Mouse (Mus musculus) CH12.LX (cell line): ENCODE measurements at regions not wholly inside any gene's neighbourhood (a gene's known extent, or its start where the extent isn't known, plus 50 kb on each side); places are given as distances from the start of the nearest gene placed in this dataset.

ENCODE experiments used
- DNase-seq: peaks from one replicate; pipeline ENCODE4 v3.0.0-alpha.2; 2013; ENCODE audit errors: extremely low read depth
- H3K27ac ChIP-seq: 2 replicates; pipeline ENCODE4 v1.5.1; 2012; ENCODE audit warnings: low read depth, mild to moderate bottlenecking, control low read depth, moderate library complexity; ENCODE audit not compliant: insufficient read depth
- H3K27me3 ChIP-seq: replicated peaks from 2 replicates; pipeline ENCODE3; 2012; ENCODE audit warnings: inconsistent platforms
- H3K36me3 ChIP-seq, 2 experiments: replicated peaks in 1 of 2; 2 replicates each; pipeline versions ENCODE3 to v1.6.1; 2012; ENCODE audit warnings: inconsistent platforms in 1 of 2, low read length in 1 of 2, mild to moderate bottlenecking in 1 of 2, mixed read lengths in 1 of 2, moderate library complexity in 1 of 2; ENCODE audit not compliant: control insufficient read depth in 1 of 2, insufficient read depth in 1 of 2
- H3K4me1 ChIP-seq, 2 experiments: 2 replicates each; pipeline ENCODE4 v1.6.1; 2012; ENCODE audit warnings: inconsistent platforms in 1 of 2, moderate library complexity in 1 of 2; ENCODE audit not compliant: insufficient read depth in 2 of 2, control insufficient read depth in 1 of 2
- H3K4me2 ChIP-seq: 2 replicates; pipeline ENCODE4 v1.6.1; 2012; ENCODE audit warnings: low read depth, mild to moderate bottlenecking, control low read depth; ENCODE audit not compliant: poor library complexity, insufficient read depth, severe bottlenecking
- H3K4me3 ChIP-seq, 3 experiments: fragments of 150-350 bp in 1 of 3; sonication (generic) in 1 of 3; replicated peaks in 1 of 3; 2 replicates each; pipeline versions ENCODE3 to v1.5.1; 2011 to 2012; ENCODE audit warnings: low read depth in 2 of 3, low read length in 2 of 3, mild to moderate bottlenecking in 2 of 3, moderate library complexity in 2 of 3, control low read depth in 1 of 3, improper control_type of control experiment in 1 of 3, inconsistent platforms in 1 of 3, mixed read lengths in 1 of 3; ENCODE audit not compliant: poor library complexity in 1 of 3
- H3K79me2 ChIP-seq: replicated peaks from 2 replicates; pipeline ENCODE4 v1.6.1; 2012; ENCODE audit warnings: mild to moderate bottlenecking, moderate library complexity; ENCODE audit not compliant: control insufficient read depth, poor library complexity, insufficient read depth, severe bottlenecking; ENCODE audit errors: extremely low read depth
- H3K9ac ChIP-seq: 2 replicates; pipeline ENCODE4 v1.6.1; 2012; ENCODE audit warnings: low read depth, mild to moderate bottlenecking, control low read depth, moderate library complexity; ENCODE audit not compliant: insufficient read depth
- H3K9me3 ChIP-seq: replicated peaks from 2 replicates; pipeline ENCODE3; 2012; ENCODE audit warnings: low read length, inconsistent platforms, mixed read lengths
- BHLHE40 ChIP-seq: IDR thresholded peaks from 2 replicates; pipeline ENCODE4 v1.6.1; 2011; ENCODE audit warnings: mild to moderate bottlenecking, low read depth, low read length, improper control_type of control experiment
- CHD1 ChIP-seq: IDR thresholded peaks from 2 replicates; pipeline ENCODE4 v1.6.1; 2012; ENCODE audit warnings: low read depth, low read length, improper control_type of control experiment, inconsistent platforms
- CTCF ChIP-seq, 2 experiments: IDR thresholded peaks in 1 of 2; conservative IDR thresholded peaks in 1 of 2; 2 replicates each; pipeline ENCODE4 v1.5.1; 2011 to 2012; ENCODE audit warnings: low read depth in 2 of 2, low read length in 2 of 2, improper control_type of control experiment in 1 of 2, inconsistent platforms in 1 of 2, mild to moderate bottlenecking in 1 of 2, moderate library complexity in 1 of 2
- ELF1 ChIP-seq: IDR thresholded peaks from 2 replicates; pipeline ENCODE4 v1.6.1; 2014; ENCODE audit warnings: low read depth, mild to moderate bottlenecking, inconsistent platforms, low read length, improper control_type of control experiment
- EP300 ChIP-seq: IDR thresholded peaks from 2 replicates; pipeline ENCODE4 v1.6.1; 2011; ENCODE audit warnings: low read length, improper control_type of control experiment
- HCFC1 ChIP-seq: IDR thresholded peaks from 2 replicates; pipeline ENCODE4 v1.6.1; 2012; ENCODE audit warnings: low read depth, mild to moderate bottlenecking, inconsistent platforms, low read length, improper control_type of control experiment
- IRF4 ChIP-seq: IDR thresholded peaks from 2 replicates; pipeline ENCODE4 v1.6.1; 2014; ENCODE audit warnings: low read depth, mild to moderate bottlenecking, inconsistent platforms, low read length, improper control_type of control experiment
- JUND ChIP-seq: conservative IDR thresholded peaks from 2 replicates; pipeline ENCODE4 v1.6.1; 2011; ENCODE audit warnings: low read depth, low read length, improper control_type of control experiment
- KAT2A ChIP-seq: IDR thresholded peaks from 2 replicates; pipeline ENCODE4 v1.6.1; 2012; ENCODE audit warnings: low read length, improper control_type of control experiment, inconsistent platforms; ENCODE audit not compliant: insufficient replicate concordance
- MAX ChIP-seq: IDR thresholded peaks from 2 replicates; pipeline ENCODE4 v1.6.1; 2011; ENCODE audit warnings: low read length, improper control_type of control experiment
- MAZ ChIP-seq: IDR thresholded peaks from 2 replicates; pipeline ENCODE4 v1.6.1; 2012; ENCODE audit warnings: low read depth, mild to moderate bottlenecking, inconsistent platforms, low read length, improper control_type of control experiment, moderate library complexity
- MXI1 ChIP-seq: IDR thresholded peaks from 2 replicates; pipeline ENCODE4 v1.6.1; 2011; ENCODE audit warnings: mild to moderate bottlenecking, low read depth, low read length, improper control_type of control experiment
- MYC ChIP-seq: IDR thresholded peaks from 2 replicates; pipeline ENCODE4 v1.6.1; 2011; ENCODE audit warnings: low read depth, mild to moderate bottlenecking, improper control_type of control experiment, low read length
- NELFE ChIP-seq: IDR thresholded peaks from 2 replicates; pipeline ENCODE4 v1.6.1; 2011; ENCODE audit warnings: low read depth, low read length, improper control_type of control experiment
- NRF1 ChIP-seq: IDR thresholded peaks from 2 replicates; pipeline ENCODE4 v1.6.1; 2014; ENCODE audit warnings: low read depth, mild to moderate bottlenecking, inconsistent platforms, low read length, improper control_type of control experiment, moderate library complexity
- PAX5 ChIP-seq: IDR thresholded peaks from 2 replicates; pipeline ENCODE4 v1.6.1; 2012; ENCODE audit warnings: low read length, inconsistent platforms, mixed read lengths
- POLR2A ChIP-seq: IDR thresholded peaks from 2 replicates; pipeline ENCODE4 v1.6.1; 2011; ENCODE audit warnings: low read depth, mild to moderate bottlenecking, improper control_type of control experiment, low read length
- POLR2AphosphoS2 ChIP-seq: IDR thresholded peaks from 2 replicates; pipeline ENCODE4 v1.6.1; 2011; ENCODE audit warnings: low read depth, low read length, improper control_type of control experiment
- RAD21 ChIP-seq: IDR thresholded peaks from 2 replicates; pipeline ENCODE4 v1.6.1; 2011; ENCODE audit warnings: low read depth, mild to moderate bottlenecking, low read length, improper control_type of control experiment, moderate library complexity
- SIN3A ChIP-seq: IDR thresholded peaks from 2 replicates; pipeline ENCODE4 v1.6.1; 2012; ENCODE audit warnings: low read length, improper control_type of control experiment, inconsistent platforms
- SMC3 ChIP-seq: IDR thresholded peaks from 2 replicates; pipeline ENCODE4 v1.6.1; 2011; ENCODE audit warnings: low read depth, low read length, improper control_type of control experiment
- TBP ChIP-seq: conservative IDR thresholded peaks from 2 replicates; pipeline ENCODE4 v1.6.1; 2011; ENCODE audit warnings: low read depth, low read length, improper control_type of control experiment
- UBTF ChIP-seq: IDR thresholded peaks from 2 replicates; pipeline ENCODE4 v1.6.1; 2012; ENCODE audit warnings: low read depth, mild to moderate bottlenecking, inconsistent platforms, low read length, improper control_type of control experiment, moderate library complexity
- USF1 ChIP-seq: IDR thresholded peaks from 2 replicates; pipeline ENCODE4 v1.6.1; 2014; ENCODE audit warnings: low read depth, mild to moderate bottlenecking, inconsistent platforms, low read length, improper control_type of control experiment
- USF2 ChIP-seq: conservative IDR thresholded peaks from 2 replicates; pipeline ENCODE4 v1.6.1; 2011; ENCODE audit warnings: low read depth, low read length, improper control_type of control experiment
- ZC3H11A ChIP-seq: IDR thresholded peaks from 2 replicates; pipeline ENCODE4 v1.6.1; 2012; ENCODE audit warnings: low read depth, mild to moderate bottlenecking, inconsistent platforms, low read length, improper control_type of control experiment
- ZKSCAN1 ChIP-seq: IDR thresholded peaks from 2 replicates; pipeline ENCODE4 v1.6.1; 2012; ENCODE audit warnings: low read depth, inconsistent platforms, low read length, improper control_type of control experiment, borderline replicate concordance
- ZMIZ1 ChIP-seq: IDR thresholded peaks from 2 replicates; pipeline ENCODE4 v1.6.1; 2012; ENCODE audit warnings: low read depth, mild to moderate bottlenecking, inconsistent platforms, low read length, improper control_type of control experiment
- ZNF384 ChIP-seq: IDR thresholded peaks from 2 replicates; pipeline ENCODE4 v1.6.1; 2012; ENCODE audit warnings: low read depth, low read length, improper control_type of control experiment, inconsistent platforms
- dilution Hi-C: fragments of 300-500 bp; cut with MboI; formaldehyde crosslinking; loops from 2 replicates; pipeline ENCODE4 v1.14.3; 2020; ENCODE audit warnings: low sequenced_read_pairs; ENCODE audit not compliant: extremely low pct_unique_long_range_greater_than_20kb, extremely low pct_ligation_motif_present
- in situ Hi-C: fragments of 300-500 bp; cut with MboI; formaldehyde crosslinking; loops from 3 replicates; pipeline ENCODE4 v1.14.3; 2019; ENCODE audit warnings: low sequenced_read_pairs, low pct_ligation_motif_present, low pct_unique_long_range_greater_than_20kb, mixed read lengths

DNA sequence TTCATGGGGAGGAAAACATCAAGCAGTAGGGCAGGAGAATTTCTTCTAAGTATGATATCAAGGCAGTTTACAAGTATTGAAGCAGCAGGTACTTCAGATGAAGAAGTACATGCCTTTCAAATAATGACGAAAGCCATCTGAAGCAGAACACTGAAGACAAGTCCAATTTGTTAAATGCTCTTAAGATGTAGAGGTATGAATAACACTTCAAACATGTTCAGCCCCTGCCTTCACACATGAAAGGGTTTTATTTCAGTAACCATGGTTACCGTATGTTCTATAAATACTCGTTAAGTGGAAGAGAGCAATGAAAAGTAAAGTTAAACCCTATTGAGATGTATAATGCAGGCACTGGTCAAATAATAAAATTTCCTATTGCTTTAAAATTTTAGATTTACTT, 101.8 kb downstream of the Mospd2 start:
- Histone ChIP-seq H3K9ac (no peak overlapping the region), H3K36me3 (no peaks in the 10 kb centered on the region), H3K4me2 (no peak overlapping the region), H3K27ac (no peak overlapping the region), H3K4me3 (no peak overlapping the region), H3K4me1 (no peaks in the 10 kb centered on the region), H3K27me3 (no peaks in the 10 kb centered on the region), H3K9me3 (no peaks in the 10 kb centered on the region), H3K79me2 (no peaks in the 10 kb centered on the region)
- no peak for DNase-seq
- dilution Hi-C loops (no loop called here), in situ Hi-C loops (no loop called here)
- TF ChIP-seq EP300, result no peak
- no peak for TF ChIP-seq USF1
- TF ChIP-seq SMC3, result no peak
- TF ChIP-seq JUND, result no peak
- no peak for TF ChIP-seq PAX5
- no peak for TF ChIP-seq USF2
- TF ChIP-seq ZKSCAN1, result no peak
- TF ChIP-seq TBP, result no peak
- no peak for TF ChIP-seq NELFE

DNA sequence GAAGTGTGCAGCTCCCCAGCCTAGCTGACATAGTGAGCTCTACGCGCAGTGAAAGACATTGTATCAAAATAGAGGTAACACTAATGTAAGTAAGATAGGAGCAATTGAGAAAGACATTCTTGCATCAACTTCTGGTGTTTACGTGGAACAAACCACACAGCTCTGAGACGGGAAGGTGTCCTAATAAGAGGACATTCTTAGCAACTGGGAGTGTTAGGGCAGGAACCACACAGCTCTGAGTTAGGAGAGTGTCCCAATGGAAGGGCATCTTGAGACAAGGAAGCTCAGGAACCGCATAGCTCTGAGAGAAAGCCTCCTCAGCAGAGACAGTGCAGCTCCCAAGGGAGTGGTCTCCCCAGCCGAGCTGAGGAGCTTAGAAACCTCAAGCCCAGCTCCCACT, 139.8 kb downstream of the Mospd2 start:
- no peak overlapping the region for H3K27ac ChIP-seq
- no peaks in the 10 kb centered on the region for H3K9me3 ChIP-seq

DNA sequence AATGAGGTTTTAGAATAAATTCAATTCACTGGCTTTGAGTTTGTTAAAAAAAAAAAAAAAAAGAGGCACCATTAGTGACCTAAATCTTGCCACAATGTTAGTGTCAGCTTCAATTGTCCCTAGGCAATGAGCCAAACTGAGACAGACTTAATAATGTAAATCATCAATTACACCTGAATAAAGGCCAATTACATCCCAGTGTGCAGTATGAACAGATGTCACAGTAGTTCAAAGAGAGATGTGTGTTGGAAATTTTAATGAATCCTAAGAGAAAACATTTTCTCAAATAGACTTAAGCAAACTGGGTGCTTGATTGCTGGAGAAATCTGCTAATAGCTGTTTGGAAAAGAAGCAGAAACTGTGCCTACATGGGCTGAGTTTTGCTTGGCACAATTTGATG, 159.3 kb downstream of the Mospd2 start:
- dilution Hi-C loops (no loop called here), in situ Hi-C loops (no loop called here)
- TF ChIP-seq IRF4, result no peak
- TF ChIP-seq NRF1, result no peak
- TF ChIP-seq CHD1, result no peak
- no peak for TF ChIP-seq NELFE
- TF ChIP-seq CTCF (conservative IDR thresholded peaks at IDR 0.05 in 1 of 2, IDR thresholded peaks at IDR 0.05 in 1 of 2; ENCODE audit: low read depth in 2 of 2, low read length in 2 of 2), result no peak
- no peak for TF ChIP-seq ZMIZ1
- no peak for TF ChIP-seq ELF1
- TF ChIP-seq KAT2A, result no peak
- no peak for TF ChIP-seq POLR2A
- TF ChIP-seq POLR2AphosphoS2, result no peak
- TF ChIP-seq ZKSCAN1, result no peak
- no peak for TF ChIP-seq ZNF384
- TF ChIP-seq MXI1, result no peak

More for the DNA sequence above, 139.8 kb downstream of the Mospd2 start:
- Histone ChIP-seq H3K4me2 (no peak overlapping the region), H3K79me2 (no peaks in the 10 kb centered on the region), H3K9ac (no peak overlapping the region), H3K36me3 (no peaks in the 10 kb centered on the region), H3K4me1 (peaks cover 0 to 7% of the 10 kb centered on the region in 2 experiments; a peak in 1 of 4 replicates), H3K27me3 (no peaks in the 10 kb centered on the region), H3K4me3 (no peak overlapping the region)
- in situ Hi-C loops, result no loop called here
- no peak for DNase-seq
- dilution Hi-C loops, result no loop called here
- no peak for TF ChIP-seq NRF1
- TF ChIP-seq RAD21, result no peak
- TF ChIP-seq CTCF (conservative IDR thresholded peaks at IDR 0.05 in 1 of 2, IDR thresholded peaks at IDR 0.05 in 1 of 2; ENCODE audit: low read depth in 2 of 2, low read length in 2 of 2), result no peak
- TF ChIP-seq NELFE, result no peak
- no peak for TF ChIP-seq MAX
- TF ChIP-seq BHLHE40, result no peak
- TF ChIP-seq MYC, result no peak
- no peak for TF ChIP-seq HCFC1
- TF ChIP-seq USF1, result no peak
- TF ChIP-seq KAT2A, result no peak
- TF ChIP-seq EP300, result no peak
- TF ChIP-seq UBTF, result no peak
- TF ChIP-seq MAZ, result no peak
- no peak for TF ChIP-seq ZMIZ1
- no peak for TF ChIP-seq SIN3A
- no peak for TF ChIP-seq ZNF384
- TF ChIP-seq ZC3H11A, result no peak
- no peak for TF ChIP-seq POLR2A

More for the DNA sequence above, 159.3 kb downstream of the Mospd2 start:
- Histone ChIP-seq H3K27ac (no peak overlapping the region), H3K27me3 (no peaks in the 10 kb centered on the region), H3K9me3 (no peaks in the 10 kb centered on the region), H3K9ac (no peak overlapping the region), H3K4me1 (no peaks in the 10 kb centered on the region), H3K79me2 (no peaks in the 10 kb centered on the region), H3K36me3 (no peaks in the 10 kb centered on the region), H3K4me3 (no peak overlapping the region), H3K4me2 (no peak overlapping the region)
- DNase-seq, result no peak
